Mouse (Mus musculus): Measurements from ENCODE around the gene Uvrag.

Gene Uvrag

GRCm38 (mm10) chr7:99139841-99140491 is 975 bp downstream of the Uvrag start:
- peak; percentile 42 for DNase-seq (ENCODE audit: extremely low spot score)

GRCm38 (mm10) chr7:99137541-99137940 is 3.4 kb downstream of the Uvrag start:
- no peak for DNase-seq (ENCODE audit: extremely low spot score)

- no peak for DNase-seq (ENCODE audit: extremely low spot score)
Measured at GRCm38 (mm10) chr7:99136789-99137188, 4.2 kb downstream of the Uvrag start.

- DNase-seq (ENCODE audit: extremely low spot score) = no peak
Measured at GRCm38 (mm10) chr7:99133811-99134402, 7.0 kb downstream of the Uvrag start.

- no peak for DNase-seq (ENCODE audit: extremely low spot score)
Measured at GRCm38 (mm10) chr7:99132597-99132996, 8.3 kb downstream of the Uvrag start.

- no peak for DNase-seq (ENCODE audit: extremely low spot score)
Measured at GRCm38 (mm10) chr7:99131819-99132353, 9.1 kb downstream of the Uvrag start.

- DNase-seq (ENCODE audit: extremely low spot score) = no peak
Measured at GRCm38 (mm10) chr7:99128965-99129364, 12.0 kb downstream of the Uvrag start.

- no peak for DNase-seq (ENCODE audit: extremely low spot score)
Measured at GRCm38 (mm10) chr7:99128020-99128950, 12.7 kb downstream of the Uvrag start.

- DNase-seq (ENCODE audit: extremely low spot score) = no peak
Measured at GRCm38 (mm10) chr7:99126057-99126456, 14.9 kb downstream of the Uvrag start.

- DNase-seq (ENCODE audit: extremely low spot score) = no peak
Measured at GRCm38 (mm10) chr7:99122651-99123050, 18.3 kb downstream of the Uvrag start.

- DNase-seq (ENCODE audit: extremely low spot score) = no peak
Measured at GRCm38 (mm10) chr7:99120865-99121521, 19.9 kb downstream of the Uvrag start.

GRCm38 (mm10) chr7:99120082-99120481 is 20.9 kb downstream of the Uvrag start:
- DNase-seq (ENCODE audit: extremely low spot score) = no peak

- no peak for DNase-seq (ENCODE audit: extremely low spot score)
Measured at GRCm38 (mm10) chr7:99116781-99117180, 24.2 kb downstream of the Uvrag start.

- no peak for DNase-seq (ENCODE audit: extremely low spot score)
Measured at GRCm38 (mm10) chr7:99114006-99114726, 26.8 kb downstream of the Uvrag start.

- peak; percentile 46 for DNase-seq (ENCODE audit: extremely low spot score)
Measured at GRCm38 (mm10) chr7:99107566-99107965, 33.4 kb downstream of the Uvrag start.

- DNase-seq (ENCODE audit: extremely low spot score) = peak; percentile 20
Measured at GRCm38 (mm10) chr7:99106714-99107270, 34.1 kb downstream of the Uvrag start.

GRCm38 (mm10) chr7:99101767-99102593 is 39.0 kb downstream of the Uvrag start:
- DNase-seq (ENCODE audit: extremely low spot score) = peak; percentile 35

GRCm38 (mm10) chr7:99101076-99101475 is 39.9 kb downstream of the Uvrag start:
- no peak for DNase-seq (ENCODE audit: extremely low spot score)

- no peak for DNase-seq (ENCODE audit: extremely low spot score)
Measured at GRCm38 (mm10) chr7:99100573-99100972, 40.4 kb downstream of the Uvrag start.

GRCm38 (mm10) chr7:99100087-99100486 is 40.9 kb downstream of the Uvrag start:
- DNase-seq (ENCODE audit: extremely low spot score) = no peak

All from embryo, embryonic 9.5 days (tissue).